Mouse (Mus musculus) C2C12 (cell line): Measurements from ENCODE around the gene Tlcd2.

Experiments
- CEBPB ChIP-seq: IDR thresholded peaks from one replicate; pipeline ENCODE4 v1.6.1; 2011; ENCODE audit warnings: low read depth, mild to moderate bottlenecking, control low read depth, moderate library complexity
- CTCF ChIP-seq: IDR thresholded peaks from one replicate; pipeline ENCODE4 v1.5.1; 2011; ENCODE audit not compliant: control insufficient read depth, insufficient read depth, insufficient read length
- MYOD1 ChIP-seq: IDR thresholded peaks from one replicate; pipeline ENCODE4 v1.6.1; 2011; ENCODE audit warnings: low read depth; ENCODE audit not compliant: control insufficient read depth, insufficient read length

DNA sequence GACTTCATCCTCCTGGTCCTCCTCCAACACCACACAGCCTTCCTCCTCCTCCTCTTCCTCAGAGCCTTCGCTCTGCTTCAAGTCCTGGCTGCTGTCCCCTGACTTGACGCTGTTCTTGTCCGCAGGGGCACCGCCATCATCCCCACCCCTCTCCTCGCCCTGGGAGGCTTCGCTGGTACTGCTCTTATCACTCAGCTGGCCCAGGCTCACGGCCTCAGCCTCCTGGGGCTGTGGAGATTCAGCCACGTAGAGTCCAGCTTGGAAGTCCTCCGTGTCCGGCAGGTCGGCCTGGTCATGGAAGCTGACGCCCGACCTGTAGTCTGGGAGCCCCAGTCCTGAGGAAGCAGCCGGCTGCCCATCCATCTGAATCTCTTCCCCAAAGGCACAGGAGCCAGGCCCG, 10.6 kb upstream of the Tlcd2 start:
- TF ChIP-seq MYOD1 (no peak), CTCF (no peak), CEBPB (no peak)
